Mouse (Mus musculus) right cerebral cortex, postnatal 14 days (tissue): ENCODE results near the gene Dusp22.

Experiments
- DNase-seq: peaks from one replicate; pipeline ENCODE4 v3.0.0; 2022

Gene Dusp22

GRCm38 (mm10) chr13:30752581-30753187 is 92.9 kb downstream of the Dusp22 start:
- DNase-seq = no peak

- DNase-seq = no peak
Measured at GRCm38 (mm10) chr13:30753441-30753840, 93.6 kb downstream of the Dusp22 start.

- no peak for DNase-seq
Measured at GRCm38 (mm10) chr13:30754066-30754465, 94.3 kb downstream of the Dusp22 start.

GRCm38 (mm10) chr13:30754825-30755476 is 95.2 kb downstream of the Dusp22 start:
- no peak for DNase-seq

DNA sequence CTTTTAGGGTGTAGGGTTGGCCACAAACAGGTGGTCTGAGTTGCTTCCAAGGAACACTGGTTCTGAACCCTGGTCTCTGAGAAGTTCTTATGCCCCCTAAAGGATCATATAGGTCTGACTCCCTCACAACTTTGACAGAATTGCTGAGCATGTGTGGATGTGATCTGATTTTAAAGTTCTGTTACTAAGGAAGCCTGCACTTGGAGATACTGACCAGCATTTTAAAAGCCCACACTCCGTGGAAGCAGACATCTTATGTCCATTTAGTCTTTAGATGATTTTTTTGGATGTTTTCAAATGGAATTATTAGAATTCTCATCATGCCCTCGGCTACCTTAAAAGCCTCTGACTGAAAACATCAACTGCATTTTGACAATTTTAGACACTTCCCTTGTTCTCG is 95.8 kb downstream of the Dusp22 start:
- no peak for DNase-seq

DNA sequence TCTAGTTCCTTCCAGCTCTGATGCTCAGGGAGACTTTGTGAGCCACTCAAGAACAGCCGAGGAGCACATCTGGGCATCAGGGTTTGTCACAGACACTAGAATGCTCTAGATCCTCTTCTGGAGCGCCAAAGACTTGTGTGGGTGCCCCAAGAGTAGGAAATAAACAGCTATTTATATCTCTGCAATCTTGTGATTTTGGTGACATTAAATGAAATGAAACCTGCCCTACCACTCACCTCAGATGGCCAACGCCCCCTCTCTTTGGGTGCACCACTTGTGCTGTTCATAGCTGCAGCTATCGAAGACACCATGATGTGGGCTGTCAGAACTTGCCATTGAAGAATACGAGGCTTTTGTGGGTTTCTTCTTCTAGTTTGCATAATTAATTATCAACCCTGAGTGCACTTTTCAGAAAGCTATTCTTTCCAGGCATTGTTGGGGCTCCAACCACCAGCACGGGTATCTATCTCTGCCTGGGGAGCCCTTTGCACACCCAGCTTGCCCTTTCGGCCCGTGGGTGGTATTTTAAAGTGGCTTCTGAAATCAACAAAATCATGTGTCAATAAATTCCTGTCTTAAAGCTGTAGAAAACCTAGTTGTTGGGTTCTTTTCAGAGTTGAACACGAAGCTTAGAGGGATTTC is 96.3 kb downstream of the Dusp22 start:
- no peak for DNase-seq

GRCm38 (mm10) chr13:30757264-30757900 is 97.6 kb downstream of the Dusp22 start:
- no peak for DNase-seq

DNA sequence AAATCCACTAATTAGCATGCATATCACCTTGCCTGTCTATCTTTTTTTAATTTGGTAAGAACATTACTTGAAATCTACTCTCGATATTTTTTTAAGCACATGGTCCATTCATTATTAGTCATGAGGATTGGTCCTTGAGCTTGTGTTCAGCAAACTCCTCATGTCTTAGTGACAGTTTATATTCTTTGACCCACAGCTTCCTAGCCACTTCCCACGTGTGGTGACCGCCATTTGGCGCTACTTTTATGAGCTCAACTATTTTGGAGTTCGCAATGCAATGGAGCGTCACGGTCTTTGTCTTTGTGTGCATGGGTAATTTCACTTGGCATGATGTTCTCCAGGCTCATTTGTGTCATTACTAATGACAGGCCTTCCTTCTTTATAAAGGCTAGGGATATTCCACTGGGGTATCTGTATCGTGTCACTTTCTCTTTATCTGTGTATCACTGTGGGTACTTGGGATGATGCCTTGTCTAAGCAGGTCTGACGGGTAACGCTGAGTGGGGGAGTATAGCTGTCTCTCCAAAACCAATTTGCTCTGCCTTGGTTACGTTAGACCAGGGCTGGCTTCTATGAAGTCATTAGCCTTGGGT is 99.1 kb downstream of the Dusp22 start:
- DNase-seq = no peak

DNA sequence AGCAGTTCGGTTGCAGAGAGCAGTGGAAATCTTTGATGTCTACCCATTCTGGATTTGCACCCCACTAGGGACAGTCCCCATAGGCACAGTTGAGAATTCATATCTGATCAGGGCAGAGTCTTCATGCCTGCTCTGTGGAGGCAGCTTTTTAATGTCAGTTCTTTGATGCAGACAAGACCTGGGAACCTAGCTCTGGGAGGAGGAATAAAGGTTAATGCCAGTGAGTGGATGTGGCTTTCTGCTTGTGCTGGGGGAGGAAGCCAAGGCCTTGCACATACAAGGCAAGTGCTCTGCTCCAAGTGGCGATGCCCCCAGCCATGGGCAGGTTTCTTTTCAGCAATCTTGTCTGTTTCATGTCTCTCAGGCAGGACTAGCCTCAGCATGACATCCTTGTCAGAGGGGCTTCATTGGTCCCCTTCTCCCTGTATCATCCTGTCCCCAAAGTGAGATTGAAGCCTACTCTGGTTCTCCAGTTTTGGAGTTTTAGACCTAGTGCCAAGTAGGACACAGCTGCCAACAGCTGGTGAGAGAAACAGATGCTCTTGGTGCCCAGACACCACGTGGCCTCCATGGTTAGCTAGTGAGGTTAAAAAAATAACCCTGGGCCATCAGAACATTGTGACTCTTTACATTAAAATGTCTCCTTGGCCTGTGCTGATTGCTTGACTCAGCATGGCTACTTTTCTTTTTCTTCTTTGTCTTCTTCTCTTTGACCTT is 100.7 kb downstream of the Dusp22 start:
- no peak for DNase-seq
